Mouse (Mus musculus): ENCODE measurements around the gene Dclk3. TPM values are rescaled to one million over a fixed set of nuclear protein-coding genes. Genes with fewer than 3 reads are reported as not detected.

The Dclk3 gene
- polyA plus RNA-seq (2012; fragmentation: generic; extraction: Trizol) = not detected

GRCm38 (mm10) chr9:111438904-111439835, at the start of gene Dclk3:
Gene Dclk3 (plus strand): TSS chr9:111439081.

Other genes starting within 250 kb of the Dclk3 start
- gene Mlh1, start 167.3 kb upstream of the Dclk3 start, polyA plus RNA-seq (2012; fragmentation: generic; extraction: Trizol) = 10 to 100 TPM in 1 of 2 experiments, 1 to 10 TPM in 1; 3.0 to 10.9 TPM
- gene Epm2aip1, start 167.2 kb upstream of the Dclk3 start, polyA plus RNA-seq (2012; fragmentation: generic; extraction: Trizol) = 1 to 10 TPM in 1 of 2 experiments, under 1 TPM in 1; 0.44 to 4.3 TPM
- gene Trank1, start 127.3 kb upstream of the Dclk3 start, polyA plus RNA-seq (2012; fragmentation: generic; extraction: Trizol) = not detected

Data from C3H10T1/2 (cell line).